In the genomic region with DNA sequence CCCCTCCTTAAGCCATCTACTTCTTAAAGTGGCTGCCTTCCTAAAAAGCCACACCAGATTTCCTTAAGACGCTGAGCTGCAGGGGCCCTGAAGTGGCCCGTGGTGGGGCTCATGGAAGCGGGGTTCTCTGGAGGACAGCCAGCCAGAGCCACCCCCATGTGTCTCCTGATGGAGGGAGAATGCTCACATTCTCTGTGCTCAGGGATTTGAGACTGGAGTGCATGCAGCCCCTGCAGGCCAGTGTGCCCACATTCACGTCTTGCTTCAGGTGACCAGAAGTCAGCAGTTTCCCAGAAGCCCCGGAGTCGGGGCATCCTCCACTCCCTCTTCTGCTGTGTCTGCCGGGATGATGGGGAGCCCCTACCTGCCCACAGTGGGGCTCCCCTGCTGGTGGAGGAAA, we compare ENCODE assay signal across 9 mouse cellular contexts. TPM values are rescaled to one million over a fixed set of nuclear protein-coding genes. Genes with fewer than 3 reads are reported as not detected.
DNase-seq lines count a peak whose midpoint lies in the region; ATAC-seq lines count a peak whose summit lies in the region.
"Had no signal": no experiment of that assay in that cellular context is flagged by ENCODE, and none has a peak within 500 bp of the region (broad histone marks: within the 10 kb centered on the region; RNA-seq: fewer than 3 reads in every experiment).

No protein-coding gene starts in this region.

- no peaks in the 10 kb centered on the region for H3K9me3 ChIP-seq in forebrain, embryonic 16.5 days (ENCODE audit: control insufficient read depth, low read length)
- no peaks in the 10 kb centered on the region for H3K9me3 ChIP-seq in liver, embryonic 12.5 days (replicated peaks)

- H3K9ac ChIP-seq in forebrain, embryonic 16.5 days (replicated peaks; ENCODE audit: low read depth, low read length): peak overlapping the region; percentile 78
- peak overlapping the region; percentile 100 for H3K9ac ChIP-seq in liver, embryonic 12.5 days

- H3K27ac ChIP-seq in forebrain, embryonic 16.5 days (ENCODE audit: low read length): no peak overlapping the region
- H3K27ac ChIP-seq in liver, embryonic 12.5 days: peak overlapping the region; percentile 97

- H3K36me3 ChIP-seq in forebrain, embryonic 16.5 days (ENCODE audit: control insufficient read depth, insufficient read depth): no peaks in the 10 kb centered on the region
- peaks cover 31% of the 10 kb centered on the region for H3K36me3 ChIP-seq in liver, embryonic 12.5 days

- peak; percentile 37 for DNase-seq in cerebellum, adult 8-10 months
- peak; percentile 56 for DNase-seq in 3134 (ENCODE audit: extremely low read depth, insufficient read length, low spot score)
- DNase-seq in embryo, embryonic 11 days: no peak
- DNase-seq in urinary bladder, postnatal 25 days (ENCODE audit: low spot score): no peak
- no peak for DNase-seq in T-cell, adult 2 months (ENCODE audit: low spot score)
- DNase-seq: B cell, adult 2 months had no signal

- H3K27me3 ChIP-seq in forebrain, embryonic 16.5 days (replicated peaks; ENCODE audit: control insufficient read depth, insufficient read depth, low read length): no peaks in the 10 kb centered on the region; the same call in none of the 2 replicates
- H3K27me3 ChIP-seq in liver, embryonic 12.5 days (replicated peaks): no peaks in the 10 kb centered on the region

- peaks cover 31% of the 10 kb centered on the region for H3K4me1 ChIP-seq in forebrain, embryonic 16.5 days (replicated peaks; ENCODE audit: control insufficient read depth, insufficient read depth, low read length)
- H3K4me1 ChIP-seq in liver, embryonic 12.5 days: peaks cover 79% of the 10 kb centered on the region

- H3K4me3 ChIP-seq in forebrain, embryonic 16.5 days (replicated peaks; ENCODE audit: low read length): peak overlapping the region; percentile 91
- peak overlapping the region; percentile 98 for H3K4me3 ChIP-seq in liver, embryonic 12.5 days

- H3K4me2 ChIP-seq in forebrain, embryonic 16.5 days (ENCODE audit: low read length): peak overlapping the region; percentile 93
- peak overlapping the region; percentile 92 for H3K4me2 ChIP-seq in liver, embryonic 12.5 days

- 35% methylated on average over 7 of the region's 7 CpGs for WGBS in forebrain, embryonic 16.5 days
- 51% methylated on average over 7 of the region's 7 CpGs for WGBS in liver, embryonic 12.5 days (ENCODE audit: insufficient replicate concordance)

- ATAC-seq in cerebellum, adult (ENCODE audit: insufficient number of reproducible peaks, low FRiP score, low TSS enrichment): no peak
- ATAC-seq in forebrain, embryonic 16.5 days: no peak
- no peak for ATAC-seq in liver, embryonic 12.5 days

RNA-seq across cellular contexts. Expression of a gene that starts 1.7 kb away (rescaled TPM):
- 18.6 and 20.0 TPM in 2 replicates for polyA plus RNA-seq in forebrain, embryonic 16.5 days (2015; fragmentation: Nextera tagmentation; extraction: Ambion mirVana)
- polyA plus RNA-seq in liver, embryonic 12.5 days (2016; fragmentation: Nextera tagmentation; extraction: Ambion mirVana): 42.0 and 42.4 TPM in 2 replicates

RNA-seq across cellular contexts. Expression of a gene that starts 16.2 kb away (rescaled TPM):
- polyA plus RNA-seq in forebrain, embryonic 16.5 days (2015; fragmentation: Nextera tagmentation; extraction: Ambion mirVana): 0.27 and 0.42 TPM in 2 replicates
- polyA plus RNA-seq in liver, embryonic 12.5 days (2016; fragmentation: Nextera tagmentation; extraction: Ambion mirVana): 0.81 and 0.93 TPM in 2 replicates

RNA-seq across cellular contexts. Expression of a gene that starts 18.0 kb away (rescaled TPM):
- 1.2 and 1.5 TPM in 2 replicates for polyA plus RNA-seq in forebrain, embryonic 16.5 days (2015; fragmentation: Nextera tagmentation; extraction: Ambion mirVana)
- 8.6 and 9.0 TPM in 2 replicates for polyA plus RNA-seq in liver, embryonic 12.5 days (2016; fragmentation: Nextera tagmentation; extraction: Ambion mirVana)

RNA-seq across cellular contexts. Expression of a gene that starts 31.1 kb away (rescaled TPM):
- polyA plus RNA-seq in forebrain, embryonic 16.5 days (2015; fragmentation: Nextera tagmentation; extraction: Ambion mirVana): 1.0 and 1.2 TPM in 2 replicates
- 0.11 and 0.14 TPM in 2 replicates for polyA plus RNA-seq in liver, embryonic 12.5 days (2016; fragmentation: Nextera tagmentation; extraction: Ambion mirVana)

Comparison
In these comparisons a context has a peak if more than half of its experiments do, and no peak if none do; other contexts are left out.
1. DNase-seq: peak in cerebellum, adult 8-10 months (single experiment) and 3134 (single experiment); none in embryo, embryonic 11 days (single experiment), urinary bladder, postnatal 25 days (single experiment) and T-cell, adult 2 months (single experiment).